Mouse (Mus musculus): ENCODE measurements around the gene Zfhx3.

GRCm38 (mm10) chr8:107998874-107999273, 56.4 kb downstream of the Zfhx3 start:
- TF ChIP-seq CTCF (IDR thresholded peaks at IDR 0.05; ENCODE audit: low read depth): no peak
- TF ChIP-seq EP300 (IDR thresholded peaks at IDR 0.05; ENCODE audit: low read depth): no peak

Data from liver, embryonic 14.5 days (tissue).